Comparison of ENCODE assay signal across 9 mouse cellular contexts in the genomic region with DNA sequence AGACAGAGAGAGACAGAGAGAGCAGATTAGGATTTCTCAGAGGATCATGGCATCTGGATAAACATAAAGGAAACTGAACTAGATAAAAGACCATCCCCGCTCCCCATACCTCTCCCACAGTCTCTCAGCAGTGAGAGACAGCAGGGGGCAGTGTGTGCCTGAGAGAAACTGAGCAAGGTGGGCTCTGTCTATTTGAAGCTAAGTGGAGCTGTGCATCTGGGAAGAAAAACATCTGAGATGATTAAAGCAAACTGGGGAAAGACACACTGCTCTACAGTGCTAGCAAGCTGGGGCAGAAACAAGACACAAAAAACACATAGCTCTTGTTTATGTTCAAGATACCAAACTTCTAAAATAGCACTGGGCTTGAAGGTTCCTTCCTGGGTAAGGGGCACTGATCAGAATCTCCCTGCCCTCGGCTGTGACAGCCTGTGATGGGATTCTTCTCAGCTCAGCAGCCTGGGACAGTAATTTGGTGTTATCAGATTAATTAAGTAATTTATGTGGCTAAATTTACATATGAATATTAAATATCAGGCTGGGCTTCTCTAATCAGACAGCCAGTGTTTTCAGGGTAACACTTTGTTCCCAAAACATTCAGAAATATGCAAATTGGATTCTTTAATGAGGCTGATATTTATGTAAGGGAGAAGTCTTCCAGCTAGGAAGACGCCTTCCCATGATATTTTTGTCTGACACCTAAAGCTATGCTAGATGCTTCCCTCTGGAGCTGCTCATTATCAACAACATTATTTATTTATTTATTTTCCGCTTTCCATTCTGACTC.
DNase-seq lines count a peak whose midpoint lies in the region; ATAC-seq lines count a peak whose summit lies in the region.
"Had no signal": no experiment of that assay in that cellular context is flagged by ENCODE, and none has a peak within 500 bp of the region (broad histone marks: within the 10 kb centered on the region; RNA-seq: fewer than 3 reads in every experiment).

No protein-coding gene starts in this region.

- H3K4me2 ChIP-seq in kidney, embryonic 16.5 days (replicated peaks; ENCODE audit: low read depth, low read length): no peak overlapping the region
- H3K4me2 ChIP-seq: limb, embryonic 12.5 days had no signal

- no peaks in the 10 kb centered on the region for H3K36me3 ChIP-seq in kidney, embryonic 16.5 days (ENCODE audit: insufficient read depth, low read length)
- H3K36me3 ChIP-seq: limb, embryonic 12.5 days had no signal

- H3K9ac ChIP-seq in kidney, embryonic 16.5 days (replicated peaks; ENCODE audit: low read length): no peak overlapping the region
- H3K9ac ChIP-seq: limb, embryonic 12.5 days had no signal

- ATAC-seq in kidney, embryonic 16.5 days (ENCODE audit: low FRiP score, low TSS enrichment): 0 out of 2 replicates have a peak, but pooled peaks have one; percentile 54
- peak; percentile 55; the same call in 1 of the 2 replicates for ATAC-seq in granulocyte monocyte progenitor cell, adult 5-6 weeks (replicated peaks; ENCODE audit: poor library complexity, severe bottlenecking)

- no peak overlapping the region for H3K27ac ChIP-seq in kidney, embryonic 16.5 days (ENCODE audit: low read length)
- H3K27ac ChIP-seq: limb, embryonic 12.5 days had no signal

- no peaks in the 10 kb centered on the region for H3K4me1 ChIP-seq in kidney, embryonic 16.5 days (ENCODE audit: insufficient read depth, low read length)

- DNase-seq in kidney, adult 11 months: no peak
- peak; percentile 25 for DNase-seq in T-cell, adult 2 months (ENCODE audit: low spot score)
- DNase-seq in naive thymus-derived CD4-positive, alpha-beta T cell, adult 2 months (ENCODE audit: low read depth): peak; percentile 54
- no peak for DNase-seq in ovary, adult 18-20 months (ENCODE audit: low spot score)
- DNase-seq in gastrocnemius, postnatal 4 days (ENCODE audit: low spot score in 2 of 2): no peak
- DNase-seq in cerebellum, adult 11 months: no peak

- no peak overlapping the region for H3K4me3 ChIP-seq in kidney, embryonic 16.5 days (ENCODE audit: low read length)
- H3K4me3 ChIP-seq: limb, embryonic 12.5 days had no signal

- 54% methylated on average over 4 of the region's 4 CpGs for WGBS in kidney, embryonic 16.5 days

- H3K27me3 ChIP-seq in kidney, embryonic 16.5 days (ENCODE audit: insufficient read depth, low read length): no peaks in the 10 kb centered on the region

- H3K9me3 ChIP-seq in kidney, embryonic 16.5 days (ENCODE audit: low read length): no peaks in the 10 kb centered on the region
- H3K9me3 ChIP-seq: limb, embryonic 12.5 days had no signal

Comparison
In these comparisons a context has a peak if more than half of its experiments do, and no peak if none do; other contexts are left out.
1. DNase-seq: peak in T-cell, adult 2 months (single experiment) and naive thymus-derived CD4-positive, alpha-beta T cell, adult 2 months (single experiment); none in kidney, adult 11 months (single experiment), ovary, adult 18-20 months (single experiment), gastrocnemius, postnatal 4 days (0 of 2) and cerebellum, adult 11 months (single experiment).